Mouse (Mus musculus): ENCODE measurements around the gene Rnf126.

DNA sequence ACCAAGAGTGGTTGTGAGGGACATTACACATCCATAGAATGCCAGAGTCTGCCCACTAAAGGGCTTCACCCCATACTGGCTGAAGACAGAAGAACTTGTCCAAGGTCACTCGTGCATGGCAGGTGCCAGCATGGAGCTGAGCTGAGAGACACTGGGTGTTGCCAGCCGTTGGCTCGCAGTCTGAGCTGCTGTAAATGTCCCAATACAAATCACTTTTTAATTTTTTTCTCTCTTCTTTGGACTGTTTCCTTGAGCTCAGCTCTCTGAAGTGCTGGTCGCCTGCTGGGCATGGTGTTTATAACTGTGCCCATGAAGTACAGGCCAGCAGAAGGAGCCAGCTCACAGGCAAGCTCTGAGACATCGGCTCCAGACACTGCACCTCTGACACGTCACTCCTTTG is 43.7 kb downstream of the Rnf126 start:
- TF ChIP-seq CTCF (IDR thresholded peaks at IDR 0.05; ENCODE audit: control insufficient read depth, insufficient read depth, low read length) = no peak
- TF ChIP-seq POLR2A (IDR thresholded peaks at IDR 0.05; ENCODE audit: borderline replicate concordance, control insufficient read depth, low read depth, low read length) = no peak
